Mouse (Mus musculus) right cerebral cortex, adult 18-20 months (tissue): ENCODE measurements at regions not wholly inside any gene's neighbourhood (a gene's known extent, or its start where the extent isn't known, plus 50 kb on each side); places are given as distances from the start of the nearest gene placed in this dataset.

Source experiments
- DNase-seq: peaks from one replicate; pipeline ENCODE4 v3.0.0; 2022; ENCODE audit warnings: mixed read lengths

DNA sequence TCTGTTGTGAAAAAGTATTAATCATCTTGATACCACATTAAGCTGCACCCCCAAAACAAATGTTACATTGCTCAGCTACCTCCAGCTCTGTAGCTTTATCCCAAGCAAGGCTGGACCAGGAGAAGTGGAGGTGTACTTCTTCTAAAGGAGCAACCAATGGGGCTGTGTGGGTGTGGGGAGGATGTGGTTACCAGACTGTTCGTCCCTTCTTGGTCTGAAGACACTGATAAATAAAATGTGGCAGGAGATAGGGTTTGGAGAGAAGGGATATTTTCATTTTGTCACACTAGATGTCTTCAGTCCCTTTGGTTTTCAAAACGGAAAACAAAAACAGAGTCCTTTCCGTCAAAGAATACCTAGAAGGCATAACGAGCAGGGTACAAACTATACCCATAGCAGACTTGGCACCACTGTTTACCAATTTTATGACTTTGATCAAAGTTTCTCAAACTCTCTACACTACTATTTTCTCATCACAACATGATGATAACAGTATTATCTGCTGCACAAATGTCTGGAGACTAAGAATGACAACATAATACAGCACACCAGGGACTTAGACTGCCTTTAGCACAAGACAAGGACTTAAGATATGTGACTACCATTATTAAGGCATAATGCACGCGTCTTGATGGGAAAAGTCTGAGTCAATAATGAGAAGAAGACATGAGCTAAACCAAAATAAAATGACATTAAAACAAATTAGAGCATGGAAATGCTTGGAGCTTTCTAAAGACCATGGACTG, 253.4 kb upstream of the Rag2 start:
- DNase-seq: no peak

DNA sequence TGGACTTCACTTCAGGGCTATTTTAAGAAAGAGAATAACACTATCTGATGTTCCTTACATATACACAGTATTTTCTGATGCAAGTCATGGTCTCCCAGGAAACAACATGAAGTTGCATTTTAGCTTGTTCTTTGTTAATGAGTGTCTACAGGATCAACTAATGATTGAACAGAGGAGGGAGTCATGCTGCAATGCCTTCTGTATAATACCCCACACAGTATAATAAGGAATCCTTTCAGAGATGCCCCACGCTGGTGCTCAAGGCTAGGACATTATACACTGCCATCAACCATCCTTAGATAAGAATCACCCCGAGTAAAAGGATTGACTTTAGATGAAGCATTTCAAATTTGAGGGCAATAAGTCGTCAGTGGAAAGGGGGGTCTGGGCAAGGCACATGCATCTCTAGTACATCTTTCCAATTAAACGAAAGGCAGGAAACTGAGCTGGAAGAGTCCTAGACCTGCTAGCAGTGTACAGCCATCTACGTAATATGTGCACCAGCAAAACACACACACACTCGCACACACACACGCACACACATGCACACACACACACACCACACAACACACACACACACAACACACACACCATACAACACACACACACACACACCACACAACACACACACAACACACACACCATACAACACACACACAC, 252.6 kb upstream of the Rag2 start:
- DNase-seq: no peak

DNA sequence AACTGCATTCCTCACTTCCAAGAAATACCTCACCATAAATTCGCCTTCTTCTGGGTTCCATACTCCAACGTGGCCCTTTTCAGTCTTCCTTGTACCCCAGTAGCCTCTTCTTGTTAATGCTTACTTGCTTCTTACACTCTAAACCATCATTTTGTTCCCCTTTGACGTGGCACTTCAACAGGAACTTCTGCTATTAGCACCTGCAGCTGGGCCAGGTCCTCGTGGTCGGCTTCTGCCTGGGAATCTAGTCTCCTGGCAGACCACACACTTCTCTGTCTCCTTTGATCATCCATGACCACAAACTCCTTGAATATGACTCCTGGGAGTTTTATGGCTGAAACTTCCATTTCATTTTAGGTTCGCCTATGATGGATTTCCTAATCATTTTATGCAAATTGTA, 243.9 kb upstream of the Rag2 start:
- no peak for DNase-seq

DNA sequence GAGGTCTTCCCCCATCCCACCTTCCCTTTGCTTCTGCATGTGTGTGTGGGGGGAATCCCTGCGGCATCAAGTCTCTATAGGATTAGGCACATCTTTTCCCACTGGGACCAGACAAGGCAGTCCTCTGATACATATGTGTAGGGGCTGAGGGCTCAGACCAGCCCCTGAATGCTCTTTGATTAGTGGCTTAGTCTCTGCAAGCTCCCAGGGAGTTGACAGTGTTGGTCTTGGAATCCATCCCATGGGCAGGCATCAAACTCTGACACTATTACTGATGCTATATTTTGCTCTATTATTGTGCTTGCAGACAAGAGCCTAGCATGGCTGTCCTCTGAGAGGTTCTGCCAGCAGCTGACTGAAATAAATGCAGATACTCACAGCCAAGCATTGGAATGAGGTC, 209.5 kb upstream of the Rag2 start:
- DNase-seq: no peak

DNA sequence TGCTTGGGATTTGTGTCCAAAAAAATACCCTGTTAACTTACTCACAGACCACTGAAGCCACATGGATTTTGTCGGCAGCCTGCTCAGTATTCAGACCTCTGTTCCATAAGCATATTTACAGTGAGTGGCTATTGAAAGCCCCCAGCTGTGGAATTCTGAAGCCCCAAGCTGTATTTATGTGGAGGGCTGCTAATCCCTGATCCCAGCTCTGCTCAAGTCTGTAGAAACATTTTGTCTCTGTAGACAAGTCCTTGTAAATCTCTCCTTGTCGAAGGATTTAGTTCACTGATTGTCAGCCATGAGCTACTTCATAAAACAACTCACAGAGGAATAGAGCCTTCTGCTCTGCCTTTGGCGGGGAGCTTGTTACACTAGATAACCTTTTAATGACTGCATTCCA, 207.8 kb upstream of the Rag2 start:
- no peak for DNase-seq

DNA sequence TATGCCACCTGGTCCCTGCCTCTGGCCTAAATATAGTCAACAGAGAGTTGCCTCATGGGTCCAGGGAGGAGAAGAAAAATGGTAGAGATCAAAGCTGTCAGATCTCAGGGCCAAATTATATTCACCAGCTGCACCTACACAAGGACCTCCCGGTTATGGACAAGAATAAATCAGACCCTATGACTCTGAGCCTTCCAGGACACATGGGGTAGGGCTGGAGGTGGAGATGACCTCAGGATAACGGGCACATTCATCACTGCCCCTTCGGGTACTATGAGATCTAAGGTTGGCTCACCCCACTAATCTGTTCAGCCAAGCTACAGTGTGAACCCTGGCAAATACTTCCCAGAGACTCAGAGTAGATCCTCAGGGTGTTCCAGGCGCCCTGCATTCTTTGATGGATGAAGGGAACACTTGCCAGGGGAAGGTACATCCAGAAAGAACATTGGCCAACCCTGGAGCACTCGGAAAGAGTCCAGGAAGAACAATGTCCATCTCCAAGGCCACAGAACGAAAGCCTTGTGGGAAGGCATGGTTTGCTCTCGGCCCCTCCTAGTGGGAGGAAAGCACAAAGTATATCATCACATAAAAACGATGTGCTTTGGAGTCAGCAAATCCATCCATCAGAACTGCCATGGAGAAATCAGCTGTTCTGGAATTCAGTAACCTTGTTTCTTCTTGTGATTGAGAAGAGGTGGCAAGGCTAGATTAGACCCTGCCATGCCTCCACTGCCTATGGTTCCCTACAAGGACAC, 191.2 kb upstream of the Rag2 start:
- DNase-seq: no peak

DNA sequence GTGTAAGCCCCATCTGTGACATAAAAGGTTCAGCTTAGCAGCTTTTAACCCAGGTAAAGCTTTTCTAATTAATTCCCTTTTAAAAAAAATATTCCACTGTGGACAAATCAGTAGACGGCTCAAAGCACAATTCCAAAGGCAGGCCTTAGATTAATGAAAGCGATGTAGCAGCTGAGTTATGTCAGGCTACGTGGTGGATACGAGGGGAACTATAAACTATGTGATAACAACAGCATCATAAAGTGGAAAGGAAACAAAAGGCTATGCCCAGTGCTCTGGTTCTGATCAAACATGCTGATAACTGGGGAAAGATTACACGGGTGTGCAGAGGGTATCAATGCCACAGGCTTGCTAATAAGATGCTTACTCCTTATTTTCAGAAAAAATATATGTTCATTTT, 184.3 kb upstream of the Rag2 start:
- DNase-seq: no peak

DNA sequence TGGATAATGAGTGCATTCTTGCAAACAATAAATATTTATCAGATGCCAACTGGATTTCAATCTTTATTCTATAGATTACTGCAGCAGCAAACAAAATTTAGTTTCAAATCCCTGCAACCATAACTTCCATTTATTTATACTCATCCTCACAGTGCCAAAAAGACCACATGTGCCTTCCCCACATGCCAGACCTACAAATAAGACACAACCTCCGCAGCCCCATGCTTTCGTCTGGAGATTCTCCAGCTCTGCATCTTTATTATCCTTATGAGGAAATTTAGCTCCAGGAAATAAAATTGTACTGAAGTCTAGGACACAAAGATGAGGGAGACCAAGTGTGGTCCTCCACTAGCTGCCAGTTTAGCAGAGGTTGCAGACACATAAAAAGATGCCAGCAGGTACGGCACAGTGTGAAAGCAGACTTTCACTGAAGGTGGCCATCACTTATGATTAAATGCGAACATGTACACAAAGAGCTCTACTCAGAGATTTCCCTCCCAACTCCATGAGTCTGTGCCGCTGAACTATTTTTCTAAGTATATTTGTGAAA, 183.4 kb upstream of the Rag2 start:
- DNase-seq: peak; percentile 37

DNA sequence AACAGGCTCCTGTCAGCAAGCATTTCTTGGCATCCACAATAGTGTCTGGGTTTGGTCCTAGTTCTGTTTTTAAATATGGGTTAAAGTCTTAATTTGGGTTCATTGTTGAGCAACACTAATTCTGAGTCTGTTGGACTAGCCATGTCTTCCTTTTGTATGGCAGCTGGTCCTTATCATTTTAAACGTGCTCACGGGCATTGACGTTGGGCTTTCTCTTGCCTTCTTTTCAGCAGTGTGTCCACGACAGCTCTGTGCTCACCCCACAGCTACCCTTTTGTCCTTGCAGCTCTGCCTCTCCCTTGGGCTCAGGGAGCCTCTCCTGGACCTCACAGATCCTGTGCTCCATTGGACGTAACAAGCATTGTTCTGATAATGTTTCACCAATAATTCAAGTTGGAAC, 168.9 kb upstream of the Rag2 start:
- no peak for DNase-seq

DNA sequence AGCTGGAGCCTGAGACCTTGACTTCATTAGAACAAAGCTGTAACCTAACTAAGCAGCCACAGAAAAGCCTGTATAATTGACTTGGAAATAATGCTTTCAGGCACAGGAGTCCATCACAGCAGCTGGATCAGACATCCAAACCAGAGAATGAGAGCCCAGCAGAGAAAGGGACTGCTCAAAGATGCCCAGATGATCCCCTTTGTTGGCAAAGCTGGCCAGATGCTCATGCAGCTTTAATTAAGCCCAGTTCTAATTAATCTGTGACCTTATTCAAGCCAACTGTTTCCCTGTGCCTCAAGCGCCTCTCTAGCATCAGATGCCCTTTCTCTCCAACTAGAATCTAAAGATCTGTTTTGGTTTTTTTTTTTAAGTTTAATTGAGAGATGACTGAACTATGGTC, 165.6 kb upstream of the Rag2 start:
- DNase-seq: no peak

DNA sequence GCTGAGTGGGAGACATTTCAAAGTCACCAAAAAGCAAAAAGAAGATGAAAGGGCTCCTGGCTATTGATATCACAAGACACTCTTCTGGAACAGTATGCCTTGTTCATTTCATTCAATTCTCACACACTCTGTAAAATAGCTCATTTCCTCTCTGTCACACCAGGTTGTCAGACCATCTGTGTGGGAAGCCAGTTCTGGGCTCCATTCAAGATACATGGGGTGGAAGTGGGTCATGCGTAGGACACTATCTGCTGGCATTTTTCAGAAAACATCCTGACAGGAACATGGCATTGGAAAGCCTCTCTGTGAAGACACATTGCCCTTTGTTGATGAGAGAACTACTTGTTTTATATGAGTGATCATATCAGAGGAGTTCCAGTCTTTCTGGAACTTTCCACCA, 162.1 kb upstream of the Rag2 start:
- DNase-seq: peak; percentile 39

DNA sequence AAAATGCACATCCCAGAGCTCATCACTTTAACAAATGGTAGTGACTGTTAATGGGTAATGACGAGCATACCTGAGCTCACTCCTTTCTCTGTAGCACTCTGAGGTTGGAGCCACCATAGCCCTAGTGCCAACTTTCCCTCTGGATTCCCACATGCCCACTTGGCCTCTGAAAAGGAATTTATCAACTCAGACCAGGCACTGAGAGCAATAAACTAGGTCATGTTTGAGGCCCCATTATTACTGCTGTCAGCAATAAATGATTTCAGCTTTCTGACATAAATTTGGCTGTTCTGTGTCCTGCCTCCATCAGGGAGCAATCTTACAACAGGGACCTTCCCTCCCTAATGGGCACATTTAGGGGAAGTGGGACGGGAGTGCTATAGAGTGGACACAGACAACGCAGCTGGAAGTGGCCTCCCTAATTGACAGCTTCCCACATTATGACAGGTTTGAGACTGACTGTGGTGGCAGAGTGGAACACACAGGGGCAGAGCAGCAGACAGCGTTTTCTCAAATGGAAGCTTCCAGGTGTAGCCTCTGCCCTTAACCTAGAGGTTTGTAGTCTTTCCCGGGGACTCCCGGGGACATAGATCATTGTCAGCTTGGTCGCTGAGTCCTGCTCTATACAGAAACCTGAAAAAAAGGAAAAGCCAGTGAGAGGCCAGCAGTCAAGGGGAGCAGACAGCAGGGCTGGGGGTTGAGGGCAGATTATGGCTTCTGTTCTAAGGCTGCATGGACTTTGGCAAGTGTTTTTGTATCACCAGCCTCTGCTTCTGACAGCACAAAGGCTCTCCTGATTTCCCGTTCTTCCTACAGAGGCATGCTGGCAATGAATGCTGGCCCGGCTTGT, 160.0 kb upstream of the Rag2 start:
- DNase-seq: no peak

DNA sequence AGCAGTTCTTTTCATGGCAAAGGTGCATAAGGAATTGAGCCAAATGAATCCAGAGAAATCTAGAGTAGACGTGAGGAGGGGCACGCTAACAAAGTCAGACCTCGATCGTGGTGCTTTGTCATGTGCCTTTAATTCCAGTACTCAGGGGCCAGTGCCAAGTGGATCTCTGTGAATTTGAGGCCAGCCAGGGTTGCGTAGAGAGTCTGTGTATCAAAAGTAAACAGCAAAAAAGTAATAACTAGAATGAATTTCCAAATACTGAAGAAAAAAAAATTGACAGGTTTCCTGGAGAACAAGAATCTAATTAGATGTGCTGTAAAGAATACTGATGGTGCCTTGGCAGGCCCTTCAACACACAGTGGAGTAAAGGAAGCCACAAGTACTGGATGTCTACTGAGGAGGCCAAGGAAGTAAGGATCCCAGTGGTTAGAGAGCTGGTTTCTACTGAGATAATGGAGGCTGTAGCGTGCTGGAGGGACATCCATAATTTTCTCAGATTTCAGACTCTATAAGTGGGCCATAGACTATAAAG, 153.9 kb upstream of the Rag2 start:
- DNase-seq: no peak

DNA sequence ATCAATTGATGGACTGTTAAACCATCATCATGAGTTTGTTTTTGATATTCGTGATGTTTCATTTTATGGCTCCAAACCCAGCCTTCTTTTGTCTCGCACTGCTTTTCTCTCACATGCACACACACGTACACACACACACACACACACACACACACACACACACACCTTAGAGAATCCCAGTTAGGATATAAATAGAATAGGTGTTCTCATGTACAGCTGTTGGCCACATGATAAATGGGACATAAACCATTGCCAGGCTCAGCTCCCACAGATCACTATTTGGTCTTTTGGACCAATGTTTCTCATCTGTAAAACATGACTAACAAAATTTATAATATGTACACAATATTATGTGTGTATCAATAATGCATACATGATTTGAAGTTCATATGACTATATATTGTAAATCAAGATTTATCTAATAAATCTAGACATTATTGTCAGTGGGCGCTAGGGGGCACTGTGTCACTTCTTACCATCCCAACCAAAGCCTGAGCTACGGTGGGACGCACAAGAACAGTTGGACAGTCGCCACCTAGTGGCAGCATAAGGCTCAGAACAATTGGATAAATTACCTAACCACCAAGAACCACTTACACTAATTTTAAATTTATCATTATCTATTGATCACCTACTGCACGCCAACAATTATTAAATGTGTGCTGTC, 151.9 kb upstream of the Rag2 start:
- DNase-seq: peak; percentile 80

DNA sequence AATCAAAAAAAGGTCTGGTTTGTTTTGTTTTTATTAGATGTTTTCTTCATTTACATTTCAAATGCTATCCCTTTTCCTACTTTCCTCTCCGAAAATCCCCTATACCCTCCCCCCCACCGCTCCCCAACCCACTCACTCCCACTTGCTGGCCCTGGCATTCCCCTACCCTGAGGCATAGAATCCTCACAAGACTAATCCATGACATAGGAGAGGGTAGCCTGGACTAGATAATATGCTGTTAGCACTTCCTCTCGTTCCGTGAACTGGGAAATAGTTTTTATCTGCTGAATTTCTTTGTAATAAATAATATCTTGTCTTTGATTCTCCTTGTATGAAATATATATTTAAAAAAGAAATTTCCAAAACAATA, 151.4 kb upstream of the Rag2 start:
- DNase-seq: no peak

DNA sequence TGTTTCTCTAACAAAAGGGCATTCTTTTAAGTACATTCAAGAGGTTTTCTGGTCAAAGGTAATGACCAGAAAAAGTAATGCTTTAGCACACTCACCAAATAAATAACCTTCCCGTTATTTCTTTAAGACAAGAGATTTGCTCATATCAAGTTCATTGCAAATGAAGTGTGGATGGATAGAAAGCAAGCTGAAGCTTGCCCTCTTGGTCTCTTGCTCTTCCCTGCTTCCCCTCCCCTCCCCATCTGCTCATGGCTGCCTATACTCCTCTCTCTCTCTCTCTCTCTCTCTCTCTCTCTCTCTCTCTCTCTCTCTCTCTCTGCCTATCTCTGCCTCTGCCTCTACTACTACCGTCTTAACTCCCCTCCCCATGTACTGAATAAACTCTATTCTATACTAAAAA, 147.7 kb upstream of the Rag2 start:
- no peak for DNase-seq

DNA sequence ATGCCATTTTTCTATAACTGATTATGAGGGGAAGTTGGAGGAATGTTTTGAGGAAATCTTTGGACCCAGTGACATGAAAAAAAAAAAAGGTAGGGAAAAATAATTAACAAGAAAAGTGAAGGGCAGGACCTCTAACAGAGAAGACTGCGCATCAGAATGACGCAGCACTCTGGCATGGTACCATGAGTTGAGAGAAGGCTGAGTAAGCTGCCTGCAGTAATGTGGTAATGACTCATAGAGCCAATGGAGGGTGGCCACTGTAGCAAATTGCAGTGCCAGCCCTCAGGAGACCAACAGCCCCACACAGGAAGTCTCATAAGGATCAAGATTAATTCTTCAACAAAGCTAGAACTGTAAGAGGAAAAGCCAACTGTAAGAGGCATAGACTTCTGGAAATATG, 134.3 kb upstream of the Rag2 start:
- DNase-seq: no peak

DNA sequence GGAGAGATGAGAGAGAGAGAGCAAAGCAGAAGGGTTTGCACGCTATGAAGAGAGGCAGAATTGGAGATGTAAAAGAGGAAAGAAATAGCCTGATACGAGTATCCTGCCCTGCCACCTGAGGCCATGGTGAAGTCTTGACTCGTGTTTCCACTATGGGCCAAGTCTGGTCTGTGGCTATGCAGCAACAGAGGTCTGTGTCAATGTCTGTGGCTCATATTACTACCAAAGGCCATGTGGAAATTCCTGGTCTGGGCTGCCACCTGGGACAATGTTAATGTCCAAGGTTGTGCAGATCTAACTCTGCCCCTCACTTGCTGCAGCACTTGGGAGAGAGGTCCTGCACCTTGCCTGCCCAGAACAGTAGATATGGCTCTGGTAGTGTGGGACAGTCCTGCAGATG, 132.8 kb upstream of the Rag2 start:
- DNase-seq: no peak

DNA sequence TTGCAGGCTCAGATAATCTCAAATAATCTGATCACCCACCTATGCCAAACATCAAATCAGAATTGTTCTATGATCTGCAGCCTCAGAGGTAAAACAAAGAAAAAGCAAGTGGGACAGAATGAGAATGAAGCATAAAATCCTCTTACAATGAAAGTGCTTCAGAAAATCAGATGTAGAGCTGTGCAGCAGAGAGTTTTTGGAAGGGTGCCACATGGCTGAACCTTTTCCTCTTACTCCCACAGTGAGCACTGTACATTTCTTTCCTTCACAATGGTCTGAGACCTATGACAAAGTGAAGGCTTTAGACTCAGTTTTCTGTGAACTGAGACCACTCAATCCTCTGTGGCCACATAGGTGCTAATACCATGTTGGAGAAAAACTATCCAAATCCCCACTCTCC, 116.4 kb upstream of the Rag2 start:
- no peak for DNase-seq
